Comparison of ENCODE assay signal across 25 mouse cellular contexts in genomic region chr9:91074175-91074480, GRCm38 (mm10).
DNase-seq lines count a peak whose midpoint lies in the region; ATAC-seq lines count a peak whose summit lies in the region.
"Had no signal": no experiment of that assay in that cellular context is flagged by ENCODE, and none has a peak within 500 bp of the region (broad histone marks: within the 10 kb centered on the region; RNA-seq: fewer than 3 reads in every experiment).

No protein-coding gene starts in this region.

- H3K9me3 ChIP-seq in neural tube, embryonic 13.5 days, result no peaks in the 10 kb centered on the region
- no peaks in the 10 kb centered on the region for H3K9me3 ChIP-seq in neural tube, embryonic 14.5 days (ENCODE audit: control insufficient read depth, low read length)
- H3K9me3 ChIP-seq: embryonic facial prominence, embryonic 10.5 days; embryonic facial prominence, embryonic 13.5 days; forebrain, embryonic 12.5 days; forebrain, embryonic 15.5 days; G1E; hindbrain, embryonic 12.5 days; hindbrain, embryonic 15.5 days had no signal

- H3K9ac ChIP-seq in neural tube, embryonic 13.5 days, result no peak overlapping the region
- H3K9ac ChIP-seq in neural tube, embryonic 14.5 days (replicated peaks; ENCODE audit: low read depth, low read length), result no peak overlapping the region
- H3K9ac ChIP-seq: embryonic facial prominence, embryonic 13.5 days; forebrain, embryonic 12.5 days; forebrain, embryonic 15.5 days; hindbrain, embryonic 12.5 days; hindbrain, embryonic 15.5 days had no signal

- H3K27me3 ChIP-seq in neural tube, embryonic 13.5 days, result no peaks in the 10 kb centered on the region
- no peaks in the 10 kb centered on the region for H3K27me3 ChIP-seq in neural tube, embryonic 14.5 days (ENCODE audit: control insufficient read depth, insufficient read depth, low read length)
- H3K27me3 ChIP-seq: CH12.LX; embryonic facial prominence, embryonic 13.5 days; forebrain, embryonic 12.5 days; forebrain, embryonic 15.5 days; hindbrain, embryonic 12.5 days; hindbrain, embryonic 15.5 days had no signal

- peak; percentile 82 for ATAC-seq in neural tube, embryonic 13.5 days (ENCODE audit: low read depth)
- peak; percentile 77 for ATAC-seq in neural tube, embryonic 14.5 days (ENCODE audit: low read depth)
- ATAC-seq: forebrain, embryonic 15.5 days; Patski had no signal

- H3K4me2 ChIP-seq in neural tube, embryonic 13.5 days, result no peak overlapping the region
- no peak overlapping the region for H3K4me2 ChIP-seq in neural tube, embryonic 14.5 days (ENCODE audit: low read depth, low read length)
- H3K4me2 ChIP-seq: embryonic facial prominence, embryonic 13.5 days; forebrain, embryonic 12.5 days; forebrain, embryonic 15.5 days; heart, embryonic 11.5 days; hindbrain, embryonic 12.5 days; hindbrain, embryonic 15.5 days had no signal

- DNase-seq in embryo, embryonic 11 days, result peak; percentile 4
- no peak for DNase-seq in embryo, embryonic 10 days (ENCODE audit: low spot score)
- DNase-seq in neural tube, embryonic 10.5 days (ENCODE audit: extremely low spot score, low spot score), result no peak
- no peak for DNase-seq in layer of hippocampus, adult 11-12 months (ENCODE audit: low spot score)
- DNase-seq: adrenal gland, postnatal 10 days; adrenal gland, postnatal 36 days; B cell, adult 2 months; cerebellum, adult 18-20 months; cerebellum, adult 9-10 months; cerebellum, postnatal 14 days; gastrocnemius, postnatal 10 days; gastrocnemius, postnatal 36 days had no signal

- H3K27ac ChIP-seq in neural tube, embryonic 13.5 days (replicated peaks), result peak overlapping the region; percentile 35; the same call in 1 of the 2 replicates
- H3K27ac ChIP-seq in neural tube, embryonic 14.5 days (ENCODE audit: low read depth, low read length), result no peak overlapping the region
- H3K27ac ChIP-seq: embryonic facial prominence, embryonic 10.5 days; embryonic facial prominence, embryonic 13.5 days; forebrain, embryonic 12.5 days; forebrain, embryonic 15.5 days; hindbrain, embryonic 12.5 days; hindbrain, embryonic 15.5 days had no signal

- no peak overlapping the region for H3K4me3 ChIP-seq in neural tube, embryonic 13.5 days
- no peak overlapping the region for H3K4me3 ChIP-seq in neural tube, embryonic 14.5 days (ENCODE audit: low read depth, low read length)
- H3K4me3 ChIP-seq: embryonic facial prominence, embryonic 10.5 days; embryonic facial prominence, embryonic 13.5 days; erythroblast, embryonic 14.5 days; forebrain, embryonic 12.5 days; forebrain, embryonic 15.5 days; hindbrain, embryonic 12.5 days; hindbrain, embryonic 15.5 days had no signal

- peaks cover 5% of the 10 kb centered on the region for H3K4me1 ChIP-seq in neural tube, embryonic 13.5 days (replicated peaks)
- H3K4me1 ChIP-seq in neural tube, embryonic 14.5 days (ENCODE audit: control insufficient read depth, insufficient read depth, low read length), result no peaks in the 10 kb centered on the region
- H3K4me1 ChIP-seq: embryonic facial prominence, embryonic 10.5 days; embryonic facial prominence, embryonic 13.5 days; forebrain, embryonic 12.5 days; forebrain, embryonic 15.5 days; hindbrain, embryonic 12.5 days; hindbrain, embryonic 15.5 days had no signal

- H3K36me3 ChIP-seq in neural tube, embryonic 13.5 days, result no peaks in the 10 kb centered on the region
- H3K36me3 ChIP-seq in neural tube, embryonic 14.5 days (ENCODE audit: control insufficient read depth, insufficient read depth, low read length), result no peaks in the 10 kb centered on the region
- H3K36me3 ChIP-seq: embryonic facial prominence, embryonic 10.5 days; embryonic facial prominence, embryonic 13.5 days; forebrain, embryonic 12.5 days; forebrain, embryonic 15.5 days; G1E; hindbrain, embryonic 12.5 days; hindbrain, embryonic 15.5 days had no signal

- 19% methylated on average over 5 of the region's 5 CpGs for WGBS in neural tube, embryonic 13.5 days
- 16% methylated on average over 5 of the region's 5 CpGs for WGBS in neural tube, embryonic 14.5 days
